Mouse (Mus musculus): ENCODE data around the gene Zzz3. TPM values are rescaled to one million over a fixed set of nuclear protein-coding genes. Genes with fewer than 3 reads are reported as not detected.

The Zzz3 gene
- total RNA-seq, 2 experiments from 2014 or later = 40.4 to 43.1 TPM

GRCm38 (mm10) chr3:152462900-152463299 is 67.6 kb downstream of the Zzz3 start:
- DNase-seq (ENCODE audit: extremely low spot score in 1 of 2, low spot score in 1 of 2) = no peak

GRCm38 (mm10) chr3:152464462-152464861 is 69.2 kb downstream of the Zzz3 start:
- DNase-seq (ENCODE audit: extremely low spot score in 1 of 2, low spot score in 1 of 2) = no peak

GRCm38 (mm10) chr3:152465338-152465737 is 70.1 kb downstream of the Zzz3 start:
- no peak for DNase-seq (ENCODE audit: extremely low spot score in 1 of 2, low spot score in 1 of 2)

- no peak for DNase-seq (ENCODE audit: extremely low spot score in 1 of 2, low spot score in 1 of 2)
Measured at GRCm38 (mm10) chr3:152466849-152467248, 71.6 kb downstream of the Zzz3 start.

GRCm38 (mm10) chr3:152467312-152467711 is 72.0 kb downstream of the Zzz3 start:
- DNase-seq (ENCODE audit: extremely low spot score in 1 of 2, low spot score in 1 of 2) = no peak

- DNase-seq (ENCODE audit: extremely low spot score in 1 of 2, low spot score in 1 of 2) = no peak
Measured at GRCm38 (mm10) chr3:152468032-152468431, 72.8 kb downstream of the Zzz3 start.

- no peak for DNase-seq (ENCODE audit: extremely low spot score in 1 of 2, low spot score in 1 of 2)
Measured at GRCm38 (mm10) chr3:152468569-152469041, 73.3 kb downstream of the Zzz3 start.

GRCm38 (mm10) chr3:152469423-152470200 is 74.3 kb downstream of the Zzz3 start:
- DNase-seq (ENCODE audit: extremely low spot score in 1 of 2, low spot score in 1 of 2) = no peak

GRCm38 (mm10) chr3:152470347-152470746 is 75.1 kb downstream of the Zzz3 start:
- no peak for DNase-seq (ENCODE audit: extremely low spot score in 1 of 2, low spot score in 1 of 2)

- no peak for DNase-seq (ENCODE audit: extremely low spot score in 1 of 2, low spot score in 1 of 2)
Measured at GRCm38 (mm10) chr3:152472676-152473075, 77.4 kb downstream of the Zzz3 start.

- DNase-seq (ENCODE audit: extremely low spot score in 1 of 2, low spot score in 1 of 2) = peak in 1 of 2 experiments; percentile 74
Measured at GRCm38 (mm10) chr3:152474582-152475277, 79.5 kb downstream of the Zzz3 start.

GRCm38 (mm10) chr3:152475278-152475669 is 80.0 kb downstream of the Zzz3 start:
- DNase-seq (ENCODE audit: extremely low spot score in 1 of 2, low spot score in 1 of 2) = no peak

GRCm38 (mm10) chr3:152475894-152476293 is 80.6 kb downstream of the Zzz3 start:
- DNase-seq (ENCODE audit: extremely low spot score in 1 of 2, low spot score in 1 of 2) = no peak

- peak; percentile 32 to 44 for DNase-seq (ENCODE audit: extremely low spot score in 1 of 2, low spot score in 1 of 2)
Measured at GRCm38 (mm10) chr3:152477796-152478527, 82.7 kb downstream of the Zzz3 start.

- no peak for DNase-seq (ENCODE audit: extremely low spot score in 1 of 2, low spot score in 1 of 2)
Measured at GRCm38 (mm10) chr3:152478599-152479435, 83.5 kb downstream of the Zzz3 start.

GRCm38 (mm10) chr3:152480336-152480735 is 85.1 kb downstream of the Zzz3 start:
- DNase-seq (ENCODE audit: extremely low spot score in 1 of 2, low spot score in 1 of 2) = no peak

- no peak for DNase-seq (ENCODE audit: extremely low spot score in 1 of 2, low spot score in 1 of 2)
Measured at GRCm38 (mm10) chr3:152482182-152482581, 86.9 kb downstream of the Zzz3 start.

- no peak for DNase-seq (ENCODE audit: extremely low spot score in 1 of 2, low spot score in 1 of 2)
Measured at GRCm38 (mm10) chr3:152483800-152484199, 88.5 kb downstream of the Zzz3 start.

GRCm38 (mm10) chr3:152484206-152484605 is 88.9 kb downstream of the Zzz3 start:
- no peak for DNase-seq (ENCODE audit: extremely low spot score in 1 of 2, low spot score in 1 of 2)

- no peak for DNase-seq (ENCODE audit: extremely low spot score in 1 of 2, low spot score in 1 of 2)
Measured at GRCm38 (mm10) chr3:152488964-152489363, 93.7 kb downstream of the Zzz3 start.
